Mouse (Mus musculus) ovary, postnatal 14 days (tissue): ENCODE measurements around the gene Gm20695.

Source experiments
- DNase-seq: peaks from one replicate; pipeline ENCODE4 v3.0.0; 2022; ENCODE audit warnings: low spot score

Gm20695 gene

GRCm38 (mm10) chr16:3895173-3895792 is 10.8 kb downstream of the Gm20695 start:
- no peak for DNase-seq

GRCm38 (mm10) chr16:3896046-3896445 is 11.6 kb downstream of the Gm20695 start:
- no peak for DNase-seq

GRCm38 (mm10) chr16:3896553-3896952 is 12.1 kb downstream of the Gm20695 start:
- no peak for DNase-seq

- DNase-seq: no peak
Measured at GRCm38 (mm10) chr16:3907471-3907870, 23.0 kb downstream of the Gm20695 start.

- peak; percentile 88 for DNase-seq
Measured at GRCm38 (mm10) chr16:3908537-3909111, 24.2 kb downstream of the Gm20695 start, which contains the start of the genes 1700037C18Rik and Cluap1. TSS of gene 1700037C18Rik (minus strand) at chr16:3908689. TSS of gene Cluap1 (plus strand) at chr16:3908801.

GRCm38 (mm10) chr16:3909118-3909517 is 24.7 kb downstream of the Gm20695 start:
- no peak for DNase-seq

GRCm38 (mm10) chr16:3920756-3921155 is 36.3 kb downstream of the Gm20695 start:
- DNase-seq: no peak

- DNase-seq: no peak
Measured at GRCm38 (mm10) chr16:3923515-3923914, 39.1 kb downstream of the Gm20695 start.

- DNase-seq: no peak
Measured at GRCm38 (mm10) chr16:3923966-3924365, 39.5 kb downstream of the Gm20695 start.

GRCm38 (mm10) chr16:3928582-3928981 is 44.1 kb downstream of the Gm20695 start:
- no peak for DNase-seq

- no peak for DNase-seq
Measured at GRCm38 (mm10) chr16:3929151-3929550, 44.7 kb downstream of the Gm20695 start.

- no peak for DNase-seq
Measured at GRCm38 (mm10) chr16:3933536-3933935, 49.1 kb downstream of the Gm20695 start.

- DNase-seq: no peak
Measured at GRCm38 (mm10) chr16:3934091-3934490, 49.6 kb downstream of the Gm20695 start.

GRCm38 (mm10) chr16:3934701-3935100 is 50.3 kb downstream of the Gm20695 start:
- no peak for DNase-seq

GRCm38 (mm10) chr16:3951141-3951540 is 66.7 kb downstream of the Gm20695 start:
- no peak for DNase-seq

GRCm38 (mm10) chr16:3956369-3956768 is 71.9 kb downstream of the Gm20695 start:
- no peak for DNase-seq

GRCm38 (mm10) chr16:3959261-3959660 is 74.8 kb downstream of the Gm20695 start:
- no peak for DNase-seq

- no peak for DNase-seq
Measured at GRCm38 (mm10) chr16:3964990-3965389, 80.5 kb downstream of the Gm20695 start.

- DNase-seq: no peak
Measured at GRCm38 (mm10) chr16:3965534-3965933, 81.1 kb downstream of the Gm20695 start.
